Mouse (Mus musculus) forebrain, embryonic 14.5 days (tissue): Measurements from ENCODE around the gene Brip1. TPM values are rescaled to one million over a fixed set of nuclear protein-coding genes. Genes with fewer than 3 reads are reported as not detected.

ENCODE experiments used
- ATAC-seq: fragments of 200-750 bp; cut with Nextera tagmentation; 2 replicates; pipeline ENCODE4 v1.8.0; 2017; ENCODE audit warnings: mild to moderate bottlenecking, moderate library complexity
- DNase-seq: peaks from one replicate; pipeline ENCODE4 v3.0.0-alpha.2; 2015; ENCODE audit warnings: low spot score
- H3K27ac ChIP-seq: fragments of 300-500 bp; sonication (generic); 2 replicates; pipeline ENCODE4 v1.5.1; 2014; ENCODE audit warnings: low read depth, mild to moderate bottlenecking, control low read depth, low read length, moderate library complexity
- H3K27me3 ChIP-seq: fragments of 300-500 bp; sonication (generic); replicated peaks from 2 replicates; pipeline ENCODE4 v1.6.1; 2014; ENCODE audit warnings: low read length, control low read depth, mixed read lengths; ENCODE audit not compliant: control insufficient read depth, insufficient read depth
- H3K36me3 ChIP-seq: fragments of 300-500 bp; sonication (generic); 2 replicates; pipeline ENCODE4 v1.6.1; 2014; ENCODE audit warnings: low read length, control low read depth; ENCODE audit not compliant: control insufficient read depth, insufficient read depth
- H3K4me1 ChIP-seq: fragments of 300-500 bp; sonication (generic); 2 replicates; pipeline ENCODE4 v1.6.1; 2014; ENCODE audit warnings: antibody characterized with exemption, low read length, control low read depth; ENCODE audit not compliant: control insufficient read depth, insufficient read depth
- H3K4me2 ChIP-seq: fragments of 300-500 bp; sonication (generic); 2 replicates; pipeline ENCODE4 v1.6.1; 2014; ENCODE audit warnings: mild to moderate bottlenecking, control low read depth, low read length
- H3K4me3 ChIP-seq: fragments of 300-500 bp; sonication (generic); 2 replicates; pipeline ENCODE4 v1.5.1; 2014; ENCODE audit warnings: low read depth, low read length, control low read depth
- H3K9ac ChIP-seq: fragments of 300-500 bp; sonication (generic); 2 replicates; pipeline ENCODE4 v1.6.1; 2014; ENCODE audit warnings: mild to moderate bottlenecking, low read length, control low read depth, moderate library complexity
- H3K9me3 ChIP-seq: fragments of 300-500 bp; sonication (generic); replicated peaks from 2 replicates; pipeline ENCODE4 v1.6.1; 2016; ENCODE audit warnings: low read length, control low read depth, mixed read lengths; ENCODE audit not compliant: control insufficient read depth
- WGBS: fragments of 180-500 bp; shearing (Covaris S2); extraction: QIAGEN DNeasy Blood & Tissue Kit; methylation state at CpG from one replicate; pipeline ENCODE4 v1.1.7; 2014; 5-methylcytosine and 5-hydroxymethylcytosine counted together
- polyA plus RNA-seq: library from polyadenylated mRNA; unstranded; fragments of >200 nt; fragmentation: Nextera tagmentation; extraction: Ambion mirVana; gene quantifications from 2 replicates; pipeline ENCODE4 v1.2.1, GENCODE M21; 2014

Brip1 gene
- polyA plus RNA-seq, 1 experiment from 2014 or later: 3.7 TPM

DNA sequence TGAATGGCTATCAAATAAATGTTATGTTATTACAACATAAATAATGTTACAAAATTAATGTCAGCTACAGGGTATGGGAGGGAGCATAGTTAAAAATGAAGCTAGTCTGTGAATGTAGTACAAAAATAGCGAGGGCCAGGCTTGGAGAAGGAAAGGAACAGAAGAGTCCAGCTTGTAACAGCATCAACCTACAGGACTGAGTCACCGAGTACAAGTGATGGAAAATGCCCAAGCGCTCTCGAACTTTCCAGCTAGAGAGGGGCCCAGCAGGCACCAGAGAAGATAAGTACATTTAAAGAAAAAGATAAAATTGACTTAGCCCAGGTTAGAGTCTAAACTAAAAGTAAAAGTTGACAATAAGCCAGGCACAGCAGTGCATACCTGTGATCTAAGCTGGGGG is 116.5 kb downstream of the Brip1 start:
- Histone ChIP-seq H3K27me3 (no peaks in the 10 kb centered on the region), H3K9me3 (no peaks in the 10 kb centered on the region), H3K27ac (no peak overlapping the region), H3K4me3 (no peak overlapping the region), H3K4me2 (no peak overlapping the region), H3K9ac (no peak overlapping the region), H3K36me3 (no peaks in the 10 kb centered on the region), H3K4me1 (no peaks in the 10 kb centered on the region)
- WGBS: 87% methylated on average over 4 of the region's 4 CpGs
- no peak for DNase-seq
- no peak for ATAC-seq

DNA sequence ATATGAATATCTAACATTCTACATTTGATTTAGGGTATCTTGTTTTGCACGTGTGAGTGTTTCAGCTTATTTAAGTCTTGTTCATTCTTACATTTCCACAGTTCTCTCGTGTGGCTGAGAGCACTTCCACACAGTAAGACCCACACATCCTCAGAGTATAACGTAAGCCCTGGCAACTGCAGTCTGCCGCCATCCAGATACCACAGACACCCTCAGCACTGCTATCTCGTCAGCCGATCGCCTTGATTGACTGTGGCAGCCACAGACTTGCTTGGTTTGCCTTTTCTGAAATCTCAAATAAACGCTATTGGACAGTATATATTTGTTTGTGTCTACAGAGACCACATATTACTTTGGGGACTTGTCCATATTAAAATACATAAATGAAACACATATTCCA is 123.0 kb downstream of the Brip1 start:
- Histone ChIP-seq H3K4me3 (no peak overlapping the region), H3K27ac (no peak overlapping the region), H3K9ac (no peak overlapping the region), H3K36me3 (0 out of 2 replicates have a peak, but pooled peaks cover 3% of the 10 kb centered on the region), H3K4me1 (no peaks in the 10 kb centered on the region), H3K27me3 (no peaks in the 10 kb centered on the region), H3K4me2 (no peak overlapping the region), H3K9me3 (no peaks in the 10 kb centered on the region)
- DNase-seq (no peak), ATAC-seq (no peak)
- 91% methylated on average over 8 of the region's 8 CpGs for WGBS

DNA sequence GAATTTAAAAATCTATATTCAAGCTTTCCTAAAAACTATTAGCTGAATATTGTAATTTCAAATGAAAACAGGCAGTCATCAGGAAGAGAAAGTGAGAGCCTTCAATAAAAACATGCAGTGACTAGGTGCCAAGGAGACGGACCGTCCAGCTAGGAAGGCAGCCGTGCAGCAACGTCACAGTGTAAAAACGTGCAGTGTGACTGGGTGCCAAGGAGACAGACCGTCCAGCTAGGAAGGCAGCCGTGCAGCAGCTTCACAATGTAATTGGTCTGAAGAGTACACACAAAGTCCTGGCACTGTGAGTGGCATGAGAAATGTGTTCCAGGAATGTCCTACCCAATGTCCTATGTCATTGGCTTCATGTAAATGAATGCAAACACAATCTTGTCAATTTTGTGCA is 124.0 kb downstream of the Brip1 start:
- Histone ChIP-seq H3K4me3 (no peak overlapping the region), H3K27ac (no peak overlapping the region), H3K36me3 (0 out of 2 replicates have a peak, but pooled peaks cover 3% of the 10 kb centered on the region), H3K9ac (no peak overlapping the region), H3K4me2 (no peak overlapping the region), H3K27me3 (no peaks in the 10 kb centered on the region), H3K9me3 (no peaks in the 10 kb centered on the region), H3K4me1 (no peaks in the 10 kb centered on the region)
- 86% methylated on average over 7 of the region's 7 CpGs for WGBS
- DNase-seq (no peak), ATAC-seq (no peak)

- Histone ChIP-seq H3K9ac (no peak overlapping the region), H3K9me3 (no peaks in the 10 kb centered on the region), H3K4me3 (no peak overlapping the region), H3K36me3 (0 out of 2 replicates have a peak, but pooled peaks cover 3% of the 10 kb centered on the region), H3K4me1 (no peaks in the 10 kb centered on the region), H3K27me3 (no peaks in the 10 kb centered on the region), H3K4me2 (no peak overlapping the region), H3K27ac (no peak overlapping the region)
- DNase-seq (no peak), ATAC-seq (no peak)
- 96% methylated on average over 5 of the region's 5 CpGs for WGBS
Measured at GRCm38 (mm10) chr11:86076403-86076802, 124.6 kb downstream of the Brip1 start.

- whole genome bisulfite sequencing: 89% methylated on average over 1 of the region's 1 CpGs
- H3K36me3 ChIP-seq: 0 out of 2 replicates have a peak, but pooled peaks cover 3% of the 10 kb centered on the region
- no peaks in the 10 kb centered on the region for H3K27me3 ChIP-seq
- ATAC-seq (no peak), DNase-seq (no peak)
- no peaks in the 10 kb centered on the region for H3K4me1 ChIP-seq
- H3K4me2 ChIP-seq: no peak overlapping the region
- H3K9me3 ChIP-seq: no peaks in the 10 kb centered on the region
- no peak overlapping the region for H3K4me3 ChIP-seq
- no peak overlapping the region for H3K9ac ChIP-seq
- no peak overlapping the region for H3K27ac ChIP-seq
Measured at GRCm38 (mm10) chr11:86075371-86075770, 125.6 kb downstream of the Brip1 start.

- 52% methylated on average over 6 of the region's 6 CpGs for WGBS
- DNase-seq (peak; percentile 17), ATAC-seq (no peak)
- Histone ChIP-seq H3K4me2 (no peak overlapping the region), H3K4me1 (no peaks in the 10 kb centered on the region), H3K27ac (no peak overlapping the region), H3K4me3 (no peak overlapping the region), H3K27me3 (no peaks in the 10 kb centered on the region), H3K36me3 (no peaks in the 10 kb centered on the region), H3K9ac (no peak overlapping the region), H3K9me3 (no peaks in the 10 kb centered on the region)
Measured at GRCm38 (mm10) chr11:86068651-86069050, 132.3 kb downstream of the Brip1 start.

DNA sequence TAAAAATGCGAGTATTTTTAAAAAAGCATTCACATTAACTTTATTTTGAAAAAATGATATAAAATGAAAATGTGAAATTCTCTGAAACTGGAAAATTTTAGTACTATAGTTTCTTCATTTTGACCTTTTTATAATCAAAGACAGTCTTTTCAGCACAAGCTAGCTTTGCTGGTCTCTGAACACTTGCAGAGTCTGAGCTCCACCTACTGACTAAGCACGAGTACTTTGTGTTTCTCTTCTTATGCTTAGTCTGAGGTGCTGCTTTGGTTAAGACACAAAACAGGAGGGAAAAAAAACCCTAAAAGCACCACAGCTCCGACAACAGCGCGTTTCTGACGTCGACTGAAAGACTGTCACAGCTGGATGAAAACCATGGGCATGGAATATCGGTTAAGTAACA is 133.8 kb downstream of the Brip1 start:
- no peaks in the 10 kb centered on the region for H3K36me3 ChIP-seq
- no peak overlapping the region for H3K9ac ChIP-seq
- 76% methylated on average over 8 of the region's 8 CpGs for WGBS
- H3K27me3 ChIP-seq: no peaks in the 10 kb centered on the region
- H3K4me1 ChIP-seq: no peaks in the 10 kb centered on the region
- H3K4me3 ChIP-seq: no peak overlapping the region
- H3K9me3 ChIP-seq: no peaks in the 10 kb centered on the region
- H3K4me2 ChIP-seq: no peak overlapping the region
- peak; percentile 71 for DNase-seq
- no peak overlapping the region for H3K27ac ChIP-seq
- no peak for ATAC-seq

GRCm38 (mm10) chr11:86064881-86065280 is 136.1 kb downstream of the Brip1 start:
- H3K4me3 ChIP-seq: no peak overlapping the region
- H3K4me2 ChIP-seq: no peak overlapping the region
- no peaks in the 10 kb centered on the region for H3K4me1 ChIP-seq
- ATAC-seq (no peak), DNase-seq (no peak)
- no peaks in the 10 kb centered on the region for H3K27me3 ChIP-seq
- no peak overlapping the region for H3K9ac ChIP-seq
- no peaks in the 10 kb centered on the region for H3K9me3 ChIP-seq
- no peak overlapping the region for H3K27ac ChIP-seq
- WGBS: 80% methylated on average over 5 of the region's 5 CpGs
- no peaks in the 10 kb centered on the region for H3K36me3 ChIP-seq

GRCm38 (mm10) chr11:86061243-86061642 is 139.8 kb downstream of the Brip1 start:
- 66% methylated on average over 8 of the region's 8 CpGs for WGBS
- ATAC-seq (no peak), DNase-seq (no peak)
- no peak overlapping the region for H3K4me2 ChIP-seq
- H3K4me3 ChIP-seq: no peak overlapping the region
- H3K4me1 ChIP-seq: no peaks in the 10 kb centered on the region
- H3K9ac ChIP-seq: no peak overlapping the region
- H3K36me3 ChIP-seq: no peaks in the 10 kb centered on the region
- no peaks in the 10 kb centered on the region for H3K9me3 ChIP-seq
- H3K27ac ChIP-seq: no peak overlapping the region
- no peaks in the 10 kb centered on the region for H3K27me3 ChIP-seq
